Mouse (Mus musculus): ENCODE results near the gene Serinc1. TPM values are rescaled to one million over a fixed set of nuclear protein-coding genes. Genes with fewer than 3 reads are reported as not detected.
A peak's percentile ranks its signal among the peaks of the same experiment; 100 is the strongest.

Gene Serinc1
- total RNA-seq, 2 experiments from 2014 or later: 977 to 1,064 TPM

- peak in 1 of 2 experiments; percentile 25 for DNase-seq (ENCODE audit: low spot score in 2 of 2)
- intact Hi-C loops (cut with DNase I): no loop called here
Observed at GRCm38 (mm10) chr10:57487201-57487600, 45.1 kb downstream of the Serinc1 start.

- intact Hi-C loops (cut with DNase I): loop anchor here (1.0 kb wide), 1 partner anchor 46 kb away; the partner anchor contains the start of gene Serinc1
- DNase-seq (ENCODE audit: low spot score in 2 of 2): no peak
Observed at GRCm38 (mm10) chr10:57486542-57487071, 45.7 kb downstream of the Serinc1 start.

- peak; percentile 96 to 98 for DNase-seq (ENCODE audit: low spot score in 2 of 2)
- intact Hi-C loops (cut with DNase I): loop anchor here (1.0 kb wide), 1 partner anchor 46 kb away; the partner anchor contains the start of gene Serinc1
Observed at GRCm38 (mm10) chr10:57485908-57486541, 46.3 kb downstream of the Serinc1 start, which contains the start of gene Hsf2. Gene Hsf2 (plus strand): TSS chr10:57486385.

GRCm38 (mm10) chr10:57484741-57485140 lies 47.6 kb downstream of the Serinc1 start:
- no peak for DNase-seq (ENCODE audit: low spot score in 2 of 2)
- intact Hi-C loops (cut with DNase I): no loop called here

GRCm38 (mm10) chr10:57481717-57482116 lies 50.6 kb downstream of the Serinc1 start:
- intact Hi-C loops (cut with DNase I): no loop called here
- DNase-seq (ENCODE audit: low spot score in 2 of 2): no peak

- intact Hi-C loops (cut with DNase I): no loop called here
- no peak for DNase-seq (ENCODE audit: low spot score in 2 of 2)
Observed at GRCm38 (mm10) chr10:57477121-57477843, 55.0 kb downstream of the Serinc1 start.

Other genes with a start within 250 kb of the Serinc1 start
- 10 to 100 TPM; 29.7 to 34.1 TPM for gene Hsf2, start 46.1 kb downstream of the Serinc1 start, total RNA-seq (2021)
- gene Pkib, start 99.5 kb upstream of the Serinc1 start, total RNA-seq (2021): 10 to 100 TPM; 14.4 to 17.1 TPM